In the genomic region with DNA sequence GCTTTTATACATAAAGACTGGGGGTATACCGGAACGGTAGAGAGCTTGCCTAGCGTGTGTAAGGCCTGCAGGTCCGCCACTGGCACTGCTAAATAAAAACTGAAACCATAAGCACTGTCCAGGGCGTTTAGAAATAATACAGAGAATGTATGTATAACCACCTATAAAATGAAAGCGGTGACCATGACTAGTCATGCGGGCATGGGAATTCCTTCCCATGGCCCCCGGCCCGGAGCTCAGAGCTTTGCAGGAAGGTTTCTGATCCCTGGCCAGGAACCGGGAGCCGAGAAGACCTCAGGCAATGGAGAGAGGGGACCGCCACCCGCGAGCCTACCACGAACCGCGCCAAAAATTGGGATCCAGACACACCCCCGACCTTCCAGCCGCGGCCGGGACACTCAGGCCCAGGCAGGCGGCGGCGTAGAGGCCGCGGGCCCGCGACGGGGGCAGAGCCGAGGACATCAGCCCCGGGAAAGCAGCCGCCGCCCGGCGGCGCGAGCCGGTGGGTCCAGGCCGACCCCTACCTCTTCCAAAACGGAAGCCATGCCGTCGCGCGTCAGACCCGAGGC, we compare ENCODE assay signal across 8 mouse cellular contexts. TPM values are rescaled to one million over a fixed set of nuclear protein-coding genes. Genes with fewer than 3 reads are reported as not detected.
DNase-seq lines count a peak whose midpoint lies in the region; ATAC-seq and TF ChIP-seq lines count a peak whose summit lies in the region.

No protein-coding gene starts in this region.

- WGBS in bone marrow, adult 2 months: under 1% methylated on average over 45 of the region's 45 CpGs
- under 1% methylated on average over 45 of the region's 45 CpGs for WGBS in hindbrain, embryonic 14.5 days
- WGBS in lung, postnatal 0 days: under 1% methylated on average over 45 of the region's 45 CpGs
- WGBS in stomach, postnatal 0 days: under 1% methylated on average over 45 of the region's 45 CpGs

- intact Hi-C loops in left cerebral cortex, postnatal 4 days (cut with DNase I): loop anchor here (10.0 kb wide), 1 partner anchor 503 kb away; no protein-coding TSS in a partner anchor
- intact Hi-C loops in left cerebral cortex, postnatal 10 days (cut with DNase I): no loop called here

- peak overlapping the region; percentile 94 for H3K27ac ChIP-seq in bone marrow, adult 2 months (ENCODE audit: control insufficient read depth, insufficient read depth, low read depth, low read length, poor library complexity)
- peak overlapping the region; percentile 98 for H3K27ac ChIP-seq in hindbrain, embryonic 14.5 days
- H3K27ac ChIP-seq in lung, postnatal 0 days (ENCODE audit: low read length): peak overlapping the region; percentile 94
- peak overlapping the region; percentile 93 for H3K27ac ChIP-seq in stomach, postnatal 0 days (replicated peaks)

- H3K4me2 ChIP-seq in hindbrain, embryonic 14.5 days (replicated peaks): peak overlapping the region; percentile 69
- peak overlapping the region; percentile 66 for H3K4me2 ChIP-seq in lung, postnatal 0 days (replicated peaks; ENCODE audit: low read depth, low read length)
- H3K4me2 ChIP-seq in stomach, postnatal 0 days (replicated peaks; ENCODE audit: low read depth): peak overlapping the region; percentile 64

- H3K27me3 ChIP-seq in erythroblast, embryonic 14.5 days (ENCODE audit: control insufficient read depth): no peaks in the 10 kb centered on the region
- no peaks in the 10 kb centered on the region for H3K27me3 ChIP-seq in hindbrain, embryonic 14.5 days (ENCODE audit: control insufficient read depth, insufficient read depth, low read length)
- H3K27me3 ChIP-seq in lung, postnatal 0 days (replicated peaks; ENCODE audit: insufficient read depth, low read length): no peaks in the 10 kb centered on the region
- H3K27me3 ChIP-seq in stomach, postnatal 0 days (ENCODE audit: control insufficient read depth, insufficient read depth, low read length): no peaks in the 10 kb centered on the region

- peaks cover 26% of the 10 kb centered on the region for H3K36me3 ChIP-seq in erythroblast, embryonic 14.5 days (ENCODE audit: control insufficient read depth)
- peaks cover 9% of the 10 kb centered on the region for H3K36me3 ChIP-seq in hindbrain, embryonic 14.5 days (replicated peaks; ENCODE audit: control insufficient read depth, insufficient read depth)
- H3K36me3 ChIP-seq in lung, postnatal 0 days (ENCODE audit: insufficient read depth, low read length): peaks cover 7% of the 10 kb centered on the region; the same call in 1 of the 2 replicates
- no peaks in the 10 kb centered on the region for H3K36me3 ChIP-seq in stomach, postnatal 0 days (ENCODE audit: control insufficient read depth, insufficient read depth, low read length)

- peaks cover 2% of the 10 kb centered on the region; the same call in 1 of the 2 replicates for H3K4me1 ChIP-seq in bone marrow, adult 2 months (ENCODE audit: control insufficient read depth, insufficient read depth, low read length)
- H3K4me1 ChIP-seq in erythroblast, embryonic 14.5 days (ENCODE audit: control insufficient read depth): peaks cover 38% of the 10 kb centered on the region
- peaks cover 27% of the 10 kb centered on the region for H3K4me1 ChIP-seq in hindbrain, embryonic 14.5 days (replicated peaks; ENCODE audit: control insufficient read depth, insufficient read depth, low read length)
- peaks cover 12% of the 10 kb centered on the region; the same call in 1 of the 2 replicates for H3K4me1 ChIP-seq in lung, postnatal 0 days (ENCODE audit: insufficient read depth, low read depth, low read length)
- H3K4me1 ChIP-seq in stomach, postnatal 0 days (replicated peaks; ENCODE audit: control insufficient read depth, insufficient read depth): peaks cover 4% of the 10 kb centered on the region; the same call in 1 of the 2 replicates

- H3K9me3 ChIP-seq in erythroblast, embryonic 14.5 days (ENCODE audit: control insufficient read depth, low read length): no peaks in the 10 kb centered on the region
- no peaks in the 10 kb centered on the region for H3K9me3 ChIP-seq in hindbrain, embryonic 14.5 days (ENCODE audit: control insufficient read depth, low read length)
- no peaks in the 10 kb centered on the region for H3K9me3 ChIP-seq in lung, postnatal 0 days (ENCODE audit: low read length)
- no peaks in the 10 kb centered on the region for H3K9me3 ChIP-seq in stomach, postnatal 0 days (ENCODE audit: control insufficient read depth, low read length)

- H3K4me3 ChIP-seq in bone marrow, adult 2 months (replicated peaks; ENCODE audit: control insufficient read depth, low read depth, low read length): peak overlapping the region; percentile 93
- H3K4me3 ChIP-seq in erythroblast, embryonic 14.5 days (replicated peaks): peak overlapping the region; percentile 98
- H3K4me3 ChIP-seq in hindbrain, embryonic 14.5 days (replicated peaks; ENCODE audit: low read length): peak overlapping the region; percentile 70
- H3K4me3 ChIP-seq in lung, postnatal 0 days (ENCODE audit: low read depth, low read length): peak overlapping the region; percentile 94
- H3K4me3 ChIP-seq in stomach, postnatal 0 days (ENCODE audit: low read depth, low read length): peak overlapping the region; percentile 96

- TF ChIP-seq CTCF in bone marrow, adult 2 months (IDR thresholded peaks at IDR 0.05; ENCODE audit: control insufficient read depth, insufficient read depth, low read length): no peak
- TF ChIP-seq CTCF in lung, postnatal 0 days (IDR thresholded peaks at IDR 0.05): no peak
- TF ChIP-seq CTCF in stomach, postnatal 0 days (IDR thresholded peaks at IDR 0.05; ENCODE audit: low read depth): no peak

- no peak for TF ChIP-seq POLR2A in bone marrow, adult 2 months (IDR thresholded peaks at IDR 0.05; ENCODE audit: borderline replicate concordance, control insufficient read depth, low read depth, low read length)

- peak; percentile 76 for ATAC-seq in hindbrain, embryonic 14.5 days (ENCODE audit: low FRiP score)
- ATAC-seq in lung, postnatal 0 days: peak; percentile 31
- ATAC-seq in stomach, postnatal 0 days (ENCODE audit: low FRiP score, low TSS enrichment): peak; percentile 62

- peak; percentile 70 for DNase-seq in left cerebral cortex, postnatal 4 days
- no peak for DNase-seq in left cerebral cortex, postnatal 10 days (ENCODE audit: extremely low spot score in 1 of 2, low spot score in 2 of 2)
- no peak for DNase-seq in hindbrain, embryonic 14.5 days (ENCODE audit: low spot score)
- DNase-seq in lung, postnatal 0 days (ENCODE audit: low spot score): peak; percentile 55
- DNase-seq in stomach, postnatal 0 days (ENCODE audit: low spot score): no peak
- no peak for DNase-seq in right cerebral cortex, postnatal 25 days

- H3K9ac ChIP-seq in hindbrain, embryonic 14.5 days: peak overlapping the region; percentile 78
- H3K9ac ChIP-seq in lung, postnatal 0 days (replicated peaks; ENCODE audit: low read depth): peak overlapping the region; percentile 86
- peak overlapping the region; percentile 93 for H3K9ac ChIP-seq in stomach, postnatal 0 days (ENCODE audit: low read length)

- TF ChIP-seq EP300 in lung, postnatal 0 days (IDR thresholded peaks at IDR 0.05): no peak
- TF ChIP-seq EP300 in stomach, postnatal 0 days (optimal IDR thresholded peaks at IDR 0.05): no peak

RNA-seq across cellular contexts. Expression of a gene that starts 0.5 kb away (rescaled TPM):
- 100 to 1,000 TPM; 122 to 128 TPM for total RNA-seq in left cerebral cortex, postnatal 4 days (2021)
- 100 to 1,000 TPM; 106 to 109 TPM for total RNA-seq in left cerebral cortex, postnatal 10 days (2021)
- polyA plus RNA-seq in bone marrow, adult 2 months (2011; ENCODE audit: insufficient read depth, insufficient read length, low replicate concordance, missing spikeins): 26.6 and 60.0 TPM in 2 replicates
- 6.6 and 6.7 TPM in 2 replicates for polyA plus RNA-seq in erythroblast, embryonic 14.5 days (2012)
- polyA plus RNA-seq in hindbrain, embryonic 14.5 days (2014; fragmentation: Nextera tagmentation; extraction: Ambion mirVana): 279 and 292 TPM in 2 replicates
- 82.5 and 102 TPM in 2 replicates for polyA plus RNA-seq in lung, postnatal 0 days (2015; fragmentation: Nextera tagmentation; extraction: Ambion mirVana)
- polyA plus RNA-seq in stomach, postnatal 0 days (2015; fragmentation: Nextera tagmentation; extraction: Ambion mirVana): 106 and 119 TPM in 2 replicates

RNA-seq across cellular contexts. Expression of a gene that starts 17.2 kb away (rescaled TPM):
- 10 to 100 TPM; 41.1 to 48.1 TPM for total RNA-seq in left cerebral cortex, postnatal 4 days (2021)
- total RNA-seq in left cerebral cortex, postnatal 10 days (2021): 10 to 100 TPM; 52.8 to 56.1 TPM
- 26.7 and 35.4 TPM in 2 replicates for polyA plus RNA-seq in bone marrow, adult 2 months (2011; ENCODE audit: insufficient read depth, insufficient read length, low replicate concordance, missing spikeins)
- 0.42 and 0.47 TPM in 2 replicates for polyA plus RNA-seq in erythroblast, embryonic 14.5 days (2012)
- polyA plus RNA-seq in hindbrain, embryonic 14.5 days (2014; fragmentation: Nextera tagmentation; extraction: Ambion mirVana): 132 and 145 TPM in 2 replicates
- polyA plus RNA-seq in lung, postnatal 0 days (2015; fragmentation: Nextera tagmentation; extraction: Ambion mirVana): 176 and 180 TPM in 2 replicates
- 248 and 259 TPM in 2 replicates for polyA plus RNA-seq in stomach, postnatal 0 days (2015; fragmentation: Nextera tagmentation; extraction: Ambion mirVana)

RNA-seq across cellular contexts. Expression of a gene that starts 58.8 kb away (rescaled TPM):
- total RNA-seq in left cerebral cortex, postnatal 4 days (2021): under 1 TPM; 0.62 to 0.95 TPM
- under 1 TPM; 0.95 to 0.97 TPM for total RNA-seq in left cerebral cortex, postnatal 10 days (2021)
- 0.23 TPM in 1 of 2 replicates, not detected in the other for polyA plus RNA-seq in bone marrow, adult 2 months (2011; ENCODE audit: insufficient read depth, insufficient read length, low replicate concordance, missing spikeins)
- not detected in 2 replicates for polyA plus RNA-seq in erythroblast, embryonic 14.5 days (2012)
- polyA plus RNA-seq in hindbrain, embryonic 14.5 days (2014; fragmentation: Nextera tagmentation; extraction: Ambion mirVana): 0.09 TPM in 1 of 2 replicates, not detected in the other
- polyA plus RNA-seq in lung, postnatal 0 days (2015; fragmentation: Nextera tagmentation; extraction: Ambion mirVana): 1.6 and 2.1 TPM in 2 replicates
- 3.7 and 4.0 TPM in 2 replicates for polyA plus RNA-seq in stomach, postnatal 0 days (2015; fragmentation: Nextera tagmentation; extraction: Ambion mirVana)

Comparison
In these comparisons a context has a peak if more than half of its experiments do, and no peak if none do; other contexts are left out.
1. DNase-seq: peak in left cerebral cortex, postnatal 4 days (single experiment) and lung, postnatal 0 days (single experiment); none in left cerebral cortex, postnatal 10 days (0 of 2), hindbrain, embryonic 14.5 days (single experiment), stomach, postnatal 0 days (single experiment) and right cerebral cortex, postnatal 25 days (single experiment).
2. RNA of a gene that starts 17.2 kb away (polyA plus RNA-seq): 248 to 259 TPM in stomach, postnatal 0 days, 176 to 180 TPM in lung, postnatal 0 days, 132 to 145 TPM in hindbrain, embryonic 14.5 days and 26.7 to 35.4 TPM in bone marrow, adult 2 months; 0.42 to 0.47 TPM in erythroblast, embryonic 14.5 days; every median in the first group is over 10 times any median in the second.
3. Peak in every context shown above with its lines, with median percentiles within 50 percentile points of each other: H3K27ac ChIP-seq, H3K4me3 ChIP-seq, ATAC-seq, H3K4me2 ChIP-seq and H3K9ac ChIP-seq.